Mouse (Mus musculus): ENCODE data around the gene Herpud1. TPM values are rescaled to one million over a fixed set of nuclear protein-coding genes. Genes with fewer than 3 reads are reported as not detected.
"Not testable (repeated sequence)": the region's sequence is repeated elsewhere in the genome, so short reads cannot be mapped to it uniquely, and the experiment has no call there.

Herpud1 gene
- total RNA-seq, 2 experiments from 2014 or later, result 54.8 to 80.2 TPM

DNA sequence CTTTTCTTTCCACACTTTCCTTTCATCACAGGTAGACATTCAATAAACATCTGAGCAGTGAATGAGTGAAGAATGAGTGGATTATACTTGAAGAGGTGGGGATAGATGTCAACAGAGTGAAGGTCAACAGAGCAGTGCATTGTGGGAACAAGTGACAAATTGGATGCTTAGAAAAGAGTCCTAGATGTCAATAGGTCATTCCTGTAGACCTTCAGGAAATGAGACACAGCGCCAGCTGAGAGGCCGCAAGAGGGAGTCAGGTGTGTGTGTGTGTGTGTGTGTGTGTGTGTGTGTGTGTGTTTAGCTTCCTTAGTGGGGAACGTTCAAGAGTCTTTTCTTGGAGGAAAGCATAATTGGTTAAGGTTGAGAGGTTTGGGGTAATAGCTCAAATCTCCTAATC lies 10.1 kb upstream of the Herpud1 start:
- DNase-seq, result no peak

DNA sequence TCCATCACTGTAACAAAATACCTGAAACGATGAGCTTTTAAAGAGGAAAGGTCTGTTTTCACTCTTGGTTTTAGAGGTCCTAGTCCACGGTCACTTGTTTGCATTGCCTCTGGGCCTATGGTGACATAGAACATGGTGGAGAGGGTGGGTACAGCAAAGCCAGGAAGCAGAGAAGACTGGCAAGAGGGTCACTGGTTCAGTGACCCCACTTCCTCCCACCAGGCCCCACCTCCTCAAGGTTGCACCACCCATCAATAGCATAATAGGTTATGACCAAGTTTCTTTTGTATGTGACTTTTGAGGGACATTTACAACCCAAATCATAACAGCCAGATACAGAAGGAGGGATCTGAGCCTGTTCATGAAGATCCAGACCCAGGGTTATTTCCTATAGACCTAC lies 9.7 kb upstream of the Herpud1 start:
- DNase-seq, result no peak

DNA sequence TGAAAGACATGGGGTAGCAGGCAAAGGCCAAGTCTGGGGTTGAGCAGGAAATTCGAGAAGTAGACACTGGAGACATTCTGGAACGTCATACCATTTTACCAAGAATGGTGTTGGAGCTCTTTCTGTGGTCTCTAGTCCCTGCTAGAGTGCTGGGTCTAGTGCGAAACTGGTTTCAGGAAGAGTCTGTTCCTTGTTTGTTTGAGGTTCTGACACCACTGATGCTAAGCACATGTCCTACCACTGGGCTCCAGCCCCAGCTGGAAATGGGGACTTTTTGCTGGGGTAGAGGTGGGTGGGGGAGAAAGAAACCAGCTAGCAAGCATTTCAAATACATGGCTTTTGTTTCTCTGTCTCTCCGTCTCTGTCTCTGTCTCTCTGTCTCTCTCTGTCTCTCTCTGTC lies 9.2 kb upstream of the Herpud1 start:
- DNase-seq, result no peak

DNA sequence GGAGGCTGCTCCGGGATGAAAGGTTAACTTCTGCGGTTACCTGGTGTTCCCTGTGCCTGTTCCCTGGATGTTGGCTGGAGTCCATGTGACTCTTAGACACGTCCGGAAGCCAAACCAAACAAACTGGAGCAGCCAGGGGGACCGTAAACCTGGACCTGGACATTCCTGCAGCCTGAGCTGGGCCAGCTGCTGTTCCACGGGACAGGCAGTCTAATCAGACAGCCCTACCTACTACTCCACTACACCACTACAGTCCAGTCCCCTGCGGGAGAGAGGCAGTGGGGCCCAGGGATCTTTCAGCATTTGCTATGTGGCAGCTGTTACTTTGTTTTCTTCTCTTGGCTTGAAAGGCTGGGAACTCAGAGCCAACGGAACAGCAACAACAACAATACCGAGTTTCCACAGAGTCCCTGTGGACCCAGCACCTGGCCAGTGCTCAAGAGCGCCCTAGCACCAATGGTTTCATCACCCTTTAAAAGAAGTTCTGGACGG lies 8.5 kb upstream of the Herpud1 start:
- DNase-seq, result no peak

DNA sequence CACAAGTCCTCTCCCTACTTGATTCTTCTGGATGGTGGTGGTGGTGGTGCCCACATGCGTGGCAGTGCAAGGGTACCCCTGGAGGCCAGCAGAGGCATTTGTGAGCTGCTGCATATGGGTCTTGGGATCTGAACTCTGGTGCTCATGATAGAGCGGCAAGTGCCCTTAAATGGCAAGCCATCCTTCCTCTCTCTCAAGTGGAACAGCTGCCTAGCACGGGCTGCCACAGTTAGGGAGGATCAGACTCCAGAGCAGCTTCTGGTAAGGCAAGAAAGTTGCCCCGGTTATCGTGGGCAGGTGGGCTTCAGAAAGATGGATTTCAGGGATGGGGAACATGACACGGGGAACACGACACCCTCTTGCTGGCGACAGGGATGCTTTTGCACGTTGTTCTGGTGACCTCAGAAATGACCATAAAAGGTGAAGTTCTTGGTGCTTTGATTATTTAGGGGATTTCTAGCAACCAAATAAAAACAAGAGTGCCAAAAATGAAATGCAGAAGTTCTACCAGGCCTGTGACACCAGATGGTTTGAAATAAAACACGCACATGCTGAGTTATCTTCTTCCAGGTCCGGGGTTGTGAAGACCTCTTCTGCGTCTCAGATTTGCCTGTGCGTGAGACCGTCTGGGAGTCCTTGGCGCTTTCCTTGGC lies 7.3 kb upstream of the Herpud1 start:
- no peak for DNase-seq

DNA sequence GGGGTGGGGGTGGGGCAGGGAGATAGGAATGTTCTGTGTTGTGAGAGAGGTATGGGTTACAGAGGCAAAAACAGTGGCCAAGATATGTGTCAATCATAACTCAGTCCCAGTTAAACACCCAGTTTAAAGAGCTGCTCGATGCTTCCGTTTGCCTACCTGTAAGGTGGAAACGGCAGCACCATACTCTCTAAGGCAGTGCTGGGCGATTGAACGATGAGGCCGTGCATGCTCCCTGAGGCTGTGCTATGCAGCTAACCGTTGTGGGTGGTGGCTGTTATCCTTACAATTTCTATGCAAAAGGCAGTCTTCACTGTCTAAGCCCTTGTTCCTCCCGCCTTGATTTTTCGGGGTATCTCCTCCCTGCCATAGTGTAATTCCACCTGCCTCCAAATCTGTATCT lies 6.6 kb upstream of the Herpud1 start:
- DNase-seq, result no peak

DNA sequence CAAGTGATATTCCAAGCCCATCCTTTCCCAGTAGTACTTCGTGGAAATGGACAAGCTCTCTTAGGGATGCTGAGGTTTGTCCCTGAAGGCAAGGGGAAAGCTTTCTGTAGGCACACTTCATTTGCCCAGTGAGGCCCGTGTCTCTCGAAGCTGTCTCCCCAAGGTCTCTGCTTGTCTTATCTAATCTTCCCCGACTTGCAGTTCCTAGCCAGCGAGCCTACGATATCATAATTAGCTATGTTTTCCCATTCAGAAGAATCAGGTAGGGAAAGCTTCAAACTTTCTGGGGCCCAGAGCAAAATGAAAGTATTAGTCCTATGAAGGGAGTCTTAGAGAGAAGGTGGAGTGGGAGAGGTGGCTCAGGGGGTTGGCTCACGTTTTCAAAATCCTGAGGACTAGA lies 2.1 kb upstream of the Herpud1 start:
- no peak for DNase-seq

DNA sequence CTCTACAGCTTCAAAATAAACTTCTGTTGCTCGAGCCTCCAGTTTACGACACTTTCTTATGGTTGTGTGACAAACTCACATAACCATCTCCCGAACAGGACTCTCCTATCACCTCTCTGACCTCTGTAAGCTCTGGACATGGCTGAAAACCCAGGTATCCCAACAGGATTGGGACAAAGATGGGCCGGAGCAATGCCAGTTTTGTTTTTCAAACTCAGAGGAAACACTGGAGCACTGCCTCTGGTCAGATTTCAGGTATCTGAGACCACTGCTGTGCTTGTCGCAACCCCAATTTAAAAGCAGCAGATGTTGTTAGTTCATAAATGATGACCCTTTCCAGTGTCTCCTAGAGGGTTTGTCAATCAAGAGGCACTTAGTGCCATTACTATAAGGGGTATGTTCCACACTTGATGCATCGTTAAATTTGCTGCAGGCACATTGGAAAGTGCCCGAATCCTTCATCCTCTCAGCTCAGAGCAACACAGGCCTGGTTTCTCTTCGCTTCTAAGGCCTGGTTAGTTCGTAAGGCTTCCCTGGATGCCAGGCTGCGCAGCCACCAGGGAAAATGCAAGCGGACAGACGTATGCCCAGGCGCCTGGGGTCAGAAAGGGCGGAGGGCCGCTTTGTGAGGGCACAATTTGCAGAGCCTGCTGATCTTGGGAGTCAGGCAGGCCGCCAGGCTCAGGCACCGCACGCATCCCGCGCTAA lies 578 bp upstream of the Herpud1 start:
- DNase-seq, result no peak

DNA sequence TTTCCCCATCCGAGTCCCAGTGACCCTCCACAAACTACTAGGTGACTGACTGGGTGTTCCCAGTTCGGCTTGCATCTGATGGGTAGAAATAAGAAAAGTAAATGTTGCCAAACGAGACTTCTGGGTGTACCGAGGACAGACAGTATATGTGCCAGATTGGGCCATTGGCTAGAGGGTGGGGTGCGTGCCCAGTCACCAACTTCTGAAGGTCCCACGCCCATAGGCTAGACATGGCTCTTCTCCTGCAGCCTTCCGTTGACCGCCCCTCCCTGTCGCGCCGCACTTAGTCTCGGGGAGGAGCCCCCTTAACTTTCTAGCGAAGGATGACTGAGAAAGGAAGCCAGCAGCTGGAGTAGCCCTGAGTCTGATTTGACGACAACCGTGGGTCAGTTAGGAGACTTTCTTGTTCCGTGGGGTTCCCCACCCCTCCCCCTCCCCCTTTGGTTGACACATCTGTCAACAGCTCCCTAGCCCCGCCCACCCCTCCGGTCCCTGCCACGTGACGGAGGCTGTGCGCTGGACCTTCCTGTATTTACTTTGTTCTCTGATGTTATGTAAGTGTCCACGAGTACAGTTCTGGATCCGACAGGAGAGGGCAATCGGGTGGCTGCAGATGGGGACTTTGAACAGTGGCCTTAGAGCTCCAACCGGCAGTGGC lies 918 bp downstream of the Herpud1 start:
- peak; percentile 66 to 69 for DNase-seq

DNA sequence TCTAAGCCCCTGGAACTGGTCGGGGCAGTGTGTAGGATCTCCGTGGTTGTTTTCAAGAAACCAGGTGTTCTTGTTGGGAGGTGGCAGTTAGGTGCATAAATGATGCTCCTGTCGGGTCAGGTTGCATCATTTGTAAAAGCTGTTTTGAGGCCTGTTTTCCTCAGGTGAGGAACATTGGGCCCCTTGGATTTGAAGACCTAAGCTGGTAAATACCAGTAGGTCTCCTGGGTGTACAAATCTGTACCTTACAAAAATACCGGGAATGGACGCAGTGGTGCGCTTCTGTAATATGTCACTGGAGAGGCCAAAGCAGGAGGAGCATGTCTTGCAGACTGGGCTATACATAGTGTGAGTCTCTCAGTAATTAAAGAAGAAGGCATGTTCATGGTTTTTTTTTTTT lies 1.5 kb downstream of the Herpud1 start:
- DNase-seq, result no peak

DNA sequence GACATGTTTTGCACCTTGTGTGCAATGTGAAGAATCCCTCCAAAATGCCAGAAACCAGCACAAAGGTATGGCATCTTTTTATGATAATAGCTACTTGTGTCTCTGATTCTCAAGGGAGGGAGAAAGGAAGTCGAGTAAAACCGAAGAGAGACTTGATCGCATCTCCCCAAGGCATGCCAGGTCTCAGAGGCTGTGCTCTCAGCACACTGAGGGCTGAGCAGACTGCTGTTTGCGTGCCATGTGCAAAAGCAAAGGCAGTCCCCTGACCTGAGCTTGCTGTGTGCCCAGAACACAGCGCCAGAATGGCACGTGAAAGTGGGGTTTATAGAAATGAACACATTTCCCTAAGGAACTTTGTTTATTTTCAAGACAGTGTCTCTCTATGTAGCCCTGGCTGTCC lies 3.3 kb downstream of the Herpud1 start:
- DNase-seq, result no peak

DNA sequence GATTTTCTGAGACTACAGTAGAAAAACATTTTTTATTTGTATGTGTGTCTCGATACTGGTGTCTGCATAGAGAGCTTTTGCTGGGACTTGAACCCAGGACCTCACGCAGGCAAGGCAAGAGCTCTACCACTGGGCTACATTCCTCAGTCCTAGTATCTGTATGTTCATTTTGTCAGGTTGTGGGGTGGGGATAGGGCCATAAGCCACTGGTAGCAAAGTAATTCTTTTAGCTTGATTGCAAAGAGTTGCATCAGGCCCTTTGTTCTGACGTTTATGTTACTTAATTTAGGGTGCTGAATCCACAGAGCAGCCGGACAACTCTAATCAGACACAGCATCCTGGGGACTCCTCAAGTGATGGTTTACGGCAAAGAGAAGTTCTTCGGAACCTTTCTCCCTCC lies 4.2 kb downstream of the Herpud1 start:
- no peak for DNase-seq

DNA sequence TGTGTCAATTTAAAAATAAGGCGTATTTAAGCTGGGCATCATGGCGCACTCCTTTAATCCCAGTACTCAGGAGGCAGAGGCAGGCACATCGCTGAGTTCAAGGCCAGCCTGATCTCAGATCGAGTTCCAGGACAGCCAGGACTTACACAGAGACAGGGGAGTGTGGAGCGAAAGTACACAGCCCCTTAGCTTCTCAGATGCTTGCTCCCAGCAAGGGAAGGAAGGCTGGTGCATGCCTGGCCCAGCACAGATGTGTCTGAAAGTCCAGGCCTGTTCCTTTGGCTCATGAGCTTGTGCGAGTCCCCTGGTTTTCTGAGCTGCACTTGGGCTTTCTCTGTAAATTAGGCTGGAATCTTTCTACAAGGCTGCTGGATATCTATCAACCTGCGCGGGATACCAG lies 4.7 kb downstream of the Herpud1 start:
- no peak for DNase-seq

DNA sequence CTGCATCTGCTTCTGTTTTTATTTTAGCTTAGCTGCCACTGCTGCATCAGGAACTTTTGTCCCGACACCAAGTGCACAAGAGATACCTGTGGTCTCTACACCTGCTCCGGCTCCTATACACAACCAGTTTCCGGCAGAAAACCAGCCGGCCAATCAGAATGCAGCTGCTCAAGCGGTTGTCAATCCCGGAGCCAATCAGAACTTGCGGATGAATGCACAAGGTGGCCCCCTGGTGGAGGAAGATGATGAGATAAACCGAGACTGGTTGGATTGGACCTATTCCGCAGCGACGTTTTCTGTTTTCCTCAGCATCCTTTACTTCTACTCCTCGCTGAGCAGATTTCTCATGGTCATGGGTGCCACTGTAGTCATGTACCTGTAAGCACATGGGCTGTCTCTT lies 5.9 kb downstream of the Herpud1 start:
- DNase-seq, result no peak

DNA sequence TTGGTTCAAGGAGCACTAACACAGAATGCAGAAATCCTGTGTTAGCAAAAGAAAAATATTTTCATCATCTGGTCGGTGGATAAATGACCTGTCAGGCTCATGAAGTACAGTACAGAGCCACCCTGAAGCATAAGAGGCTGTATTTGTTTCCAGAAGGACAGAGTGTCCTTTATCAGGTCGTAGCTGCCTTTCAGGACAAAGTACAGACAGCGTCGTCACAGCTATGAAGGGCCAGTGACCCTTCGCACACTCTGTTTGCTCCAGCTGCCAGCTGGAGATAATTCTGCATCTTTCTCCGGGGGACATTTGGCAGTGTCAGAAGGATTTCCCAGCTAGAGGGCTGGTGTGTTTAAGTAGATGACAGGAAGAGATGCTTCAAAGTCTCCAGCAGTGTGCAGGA lies 6.4 kb downstream of the Herpud1 start:
- no peak for DNase-seq

DNA sequence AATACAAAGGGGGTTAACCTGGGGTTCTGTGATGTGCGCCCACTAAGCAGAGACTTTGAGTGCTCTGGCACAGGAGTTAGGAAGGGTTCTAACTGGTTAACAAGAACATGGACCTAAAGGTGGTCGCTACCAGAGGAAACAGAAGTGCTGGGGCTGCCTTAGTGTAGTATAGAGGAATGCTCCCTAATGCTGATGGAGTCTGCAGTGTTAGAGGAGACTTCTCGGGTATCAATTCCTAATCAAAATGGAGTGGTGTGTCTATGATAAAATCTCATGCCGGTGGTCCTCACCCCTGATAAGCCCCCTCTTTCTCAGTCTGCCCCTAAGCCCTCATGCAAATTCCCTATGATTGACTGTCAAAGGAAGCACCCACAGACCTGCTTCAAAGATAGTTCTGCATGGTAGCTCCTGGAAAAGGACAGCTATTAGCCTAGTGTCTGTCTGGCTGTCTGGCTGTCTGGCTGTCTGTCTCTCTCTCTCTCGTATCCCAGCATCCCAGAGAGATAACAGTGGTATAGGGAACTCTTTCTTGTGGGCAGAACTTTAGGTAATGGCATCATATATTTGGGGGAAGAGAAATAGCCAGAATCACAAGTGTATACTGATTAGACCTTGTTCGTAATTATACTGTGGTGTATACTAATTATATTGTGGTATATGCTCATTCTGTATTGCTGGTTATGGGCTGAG lies 9.8 kb downstream of the Herpud1 start:
- no peak for DNase-seq

DNA sequence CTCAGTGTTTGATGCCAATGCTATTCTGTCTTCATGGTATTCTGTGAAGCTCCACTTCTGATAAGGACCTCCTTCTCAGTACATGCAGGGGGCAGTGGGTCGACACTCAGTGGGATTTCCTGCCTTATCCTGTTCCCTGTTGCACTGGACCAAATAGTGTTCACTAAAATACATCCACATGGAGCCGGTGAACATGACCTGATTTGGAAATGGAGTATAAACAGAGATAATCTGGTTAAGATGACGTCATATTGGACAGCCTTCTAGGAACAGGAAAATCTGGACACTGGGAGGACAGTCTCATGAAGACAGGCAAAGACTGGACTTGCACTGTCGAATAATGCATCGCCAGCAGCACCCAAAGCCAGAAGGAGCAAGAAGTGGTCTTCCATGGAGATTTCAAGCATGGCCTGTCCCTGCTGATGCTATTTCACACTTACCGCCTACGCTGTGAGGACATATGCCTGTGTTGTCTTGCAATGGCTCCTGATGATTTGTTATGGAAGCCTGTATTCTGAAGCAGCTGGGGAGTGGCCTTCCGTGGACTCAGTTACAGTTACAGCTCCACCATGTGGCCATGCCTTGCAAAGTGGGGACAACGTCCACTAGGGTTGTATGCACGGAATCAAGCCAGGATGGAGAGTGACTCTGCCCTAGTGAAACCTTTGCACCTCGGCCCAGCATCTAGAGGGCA lies 10.9 kb downstream of the Herpud1 start:
- DNase-seq, result no peak

DNA sequence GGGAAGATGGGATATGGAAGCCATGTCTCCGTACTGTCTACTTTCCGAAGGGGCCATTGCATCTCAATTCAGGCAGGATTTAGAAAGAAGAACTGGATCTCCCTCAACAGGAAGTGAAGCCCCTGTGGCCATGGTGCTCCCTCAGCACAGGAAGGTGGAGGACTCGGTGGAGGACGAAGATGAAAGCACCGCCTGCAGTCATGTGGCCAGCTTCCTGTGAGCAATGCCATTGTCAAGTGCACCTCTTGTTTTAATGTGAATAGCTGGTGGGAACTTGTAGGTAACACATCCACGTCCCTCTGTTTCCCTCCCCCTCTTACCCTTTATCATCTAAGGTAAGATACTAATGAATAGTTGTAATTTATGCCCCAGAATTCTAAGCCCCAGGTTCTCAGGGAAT lies 12.3 kb downstream of the Herpud1 start:
- DNase-seq, result no peak

DNA sequence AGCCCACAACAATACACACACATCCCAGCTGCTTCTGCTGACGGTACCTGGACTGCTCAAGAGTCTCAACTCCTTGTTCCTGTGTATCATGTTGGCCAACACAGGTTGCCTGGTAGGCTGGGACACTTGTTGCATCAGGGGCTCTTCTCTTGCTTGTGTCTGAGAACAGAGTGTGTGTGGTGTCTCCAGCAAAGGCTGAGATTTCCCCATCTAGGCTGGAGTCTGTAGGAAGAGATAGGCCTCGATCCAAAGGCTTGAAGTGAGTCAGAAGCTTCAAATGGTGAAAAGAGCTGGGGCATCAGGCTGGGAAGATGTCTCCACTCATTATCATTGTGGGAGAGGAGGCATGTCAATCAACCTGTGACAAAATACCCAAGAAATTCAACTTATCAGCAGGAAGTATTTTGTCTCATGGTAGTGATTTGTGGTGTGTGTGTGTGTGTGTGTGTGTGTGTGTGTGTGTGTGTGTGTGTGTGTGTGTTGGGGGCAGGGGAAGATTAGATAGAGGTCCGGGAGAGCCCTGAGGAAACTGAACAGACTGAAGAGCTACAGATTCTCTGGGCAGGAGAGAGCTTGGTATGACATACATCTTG lies 13.2 kb downstream of the Herpud1 start:
- no peak for DNase-seq

DNA sequence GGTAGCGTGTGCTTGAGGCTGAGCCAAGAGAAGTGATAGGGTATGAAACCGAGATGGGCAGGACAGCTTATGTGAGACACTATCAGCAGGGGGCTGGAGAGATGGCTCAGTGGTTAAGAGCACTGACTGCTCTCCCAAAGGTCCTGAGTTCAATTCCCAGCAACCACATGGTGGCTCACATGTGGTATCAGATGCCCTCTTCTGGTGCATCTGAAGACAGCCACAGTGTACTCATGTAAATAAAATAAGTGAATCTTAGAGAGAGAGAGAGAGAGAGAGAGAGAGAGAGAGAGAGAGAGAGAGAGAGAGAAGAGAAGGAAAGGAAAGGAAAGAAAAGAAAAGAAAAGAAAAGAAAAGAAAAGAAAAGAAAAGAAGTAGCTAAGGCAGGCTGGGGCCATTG lies 13.7 kb downstream of the Herpud1 start:
- not testable (repeated sequence) for DNase-seq

DNA sequence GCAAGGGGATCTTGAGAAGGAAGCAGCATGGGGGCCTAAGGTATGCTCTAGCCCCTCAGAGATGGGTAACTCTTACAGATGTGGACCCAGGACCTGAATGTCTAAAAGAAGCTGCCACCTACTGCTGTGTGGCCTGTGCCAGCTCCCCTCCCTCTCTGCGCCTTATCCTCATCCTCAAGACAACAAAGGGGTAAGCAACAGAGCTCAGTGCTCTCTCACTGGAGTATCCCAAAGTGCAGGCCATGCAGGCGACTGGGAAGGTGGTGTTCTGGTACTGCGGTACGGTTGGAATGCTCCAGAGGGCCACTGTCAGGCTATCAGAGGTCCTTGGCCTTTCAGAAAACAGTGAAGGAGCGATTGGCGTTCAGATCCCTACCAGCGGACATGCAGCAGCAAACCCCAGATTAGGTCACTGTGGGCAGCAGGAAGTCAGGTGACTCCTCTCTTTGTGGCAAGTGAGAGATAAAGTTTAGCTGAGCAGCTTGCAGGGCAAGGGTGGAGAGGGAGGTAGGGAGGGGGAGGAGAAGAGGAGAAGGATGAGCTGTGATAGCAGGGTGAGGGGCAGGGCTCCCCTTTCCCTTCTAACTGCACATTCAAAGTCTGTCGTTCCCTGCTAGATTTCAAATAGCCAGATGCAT lies 22.3 kb downstream of the Herpud1 start:
- DNase-seq, result no peak

DNA sequence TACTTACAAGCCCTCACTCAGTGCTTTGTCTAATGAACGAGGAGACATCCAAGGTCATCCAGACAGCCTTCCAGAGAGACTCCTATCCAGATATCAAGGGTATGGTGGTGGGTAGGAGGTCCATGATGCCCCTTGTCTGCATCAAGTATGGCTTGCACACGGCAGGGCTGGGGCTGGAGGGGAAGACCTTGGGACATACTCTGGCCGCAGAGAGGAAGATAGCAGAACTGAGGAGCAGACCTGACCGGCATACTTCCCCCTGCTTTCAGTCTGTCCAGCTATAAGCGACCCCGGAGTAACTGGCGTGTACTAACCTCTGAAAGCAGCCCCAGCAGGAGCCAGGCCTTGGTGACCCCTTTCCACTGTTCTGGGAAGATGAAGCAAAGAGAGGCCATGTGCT lies 23.3 kb downstream of the Herpud1 start:
- no peak for DNase-seq
